In the genomic region with DNA sequence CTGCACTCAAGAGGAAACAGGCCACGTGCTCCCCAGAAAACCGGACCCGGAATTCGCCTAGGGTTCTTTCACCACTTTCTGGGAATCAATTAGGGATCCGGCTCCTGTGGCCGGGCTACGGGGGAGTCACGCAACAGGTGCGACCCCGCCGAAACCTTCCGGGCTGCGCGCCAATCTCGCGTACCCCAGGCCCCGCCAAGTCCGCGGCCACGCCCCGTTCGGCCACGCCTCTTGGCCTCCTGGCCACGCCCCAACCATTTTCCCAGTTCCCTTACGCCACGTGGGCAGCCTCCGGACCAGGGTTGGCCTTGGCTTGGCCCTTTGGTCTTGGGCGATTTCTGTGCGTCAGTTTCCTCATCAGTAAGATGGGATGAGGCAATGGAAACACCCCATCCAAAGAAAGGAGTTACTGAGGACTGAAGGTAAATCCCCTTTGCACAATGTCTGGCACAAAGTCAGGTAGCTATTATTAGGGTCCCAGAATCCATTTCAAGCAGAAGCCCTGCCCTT, we compare ENCODE assay signal across 8 mouse cellular contexts. TPM values are rescaled to one million over a fixed set of nuclear protein-coding genes. Genes with fewer than 3 reads are reported as not detected.
DNase-seq lines count a peak whose midpoint lies in the region; ATAC-seq lines count a peak whose summit lies in the region.

A gene (minus strand): TSS at position 182 of the 510 bp plus-strand sequence.

- under 1% methylated on average over 29 of the region's 29 CpGs for WGBS in intestine, embryonic 14.5 days
- whole genome bisulfite sequencing in midbrain, embryonic 10.5 days, result under 1% methylated on average over 29 of the region's 29 CpGs

- DNase-seq in right cerebral cortex, postnatal 10 days (ENCODE audit: low spot score in 2 of 2), result peak; percentile 64 to 68
- no peak for DNase-seq in right cerebral cortex, postnatal 36 days (ENCODE audit: low spot score in 2 of 2)
- peak; percentile 97 for DNase-seq in embryo, embryonic 10 days (ENCODE audit: low spot score)
- peak; percentile 75 to 81 for DNase-seq in gastrocnemius, postnatal 4 days (ENCODE audit: low spot score in 2 of 2)
- peak; percentile 91 for DNase-seq in intestine, embryonic 14.5 days (ENCODE audit: low spot score)
- DNase-seq in left cerebral cortex, postnatal 4 days, result peak; percentile 73
- peak; percentile 89 for DNase-seq in midbrain, embryonic 10.5 days (ENCODE audit: low spot score)
- DNase-seq in spleen, postnatal 36 days (ENCODE audit: low spot score in 2 of 2), result peak; percentile 58 to 69

- no peaks in the 10 kb centered on the region for H3K9me3 ChIP-seq in intestine, embryonic 14.5 days (ENCODE audit: control insufficient read depth, low read length)
- no peaks in the 10 kb centered on the region for H3K9me3 ChIP-seq in midbrain, embryonic 10.5 days (replicated peaks)

- peak within 1 kb of the TSS; percentile 98 for H3K4me2 ChIP-seq in intestine, embryonic 14.5 days (ENCODE audit: low read length)

- H3K9ac ChIP-seq in intestine, embryonic 14.5 days (ENCODE audit: low read length), result peak within 1 kb of the TSS; percentile 69

- no peaks in the 10 kb centered on the region for H3K36me3 ChIP-seq in intestine, embryonic 14.5 days (ENCODE audit: control insufficient read depth, insufficient read depth, low read length)
- H3K36me3 ChIP-seq in midbrain, embryonic 10.5 days, result no peaks in the 10 kb centered on the region

- peak; percentile 28 for ATAC-seq in intestine, embryonic 14.5 days (replicated peaks; ENCODE audit: low FRiP score, low TSS enrichment, low read depth)

- no peaks in the 10 kb centered on the region for H3K27me3 ChIP-seq in intestine, embryonic 14.5 days (replicated peaks; ENCODE audit: control insufficient read depth, insufficient read depth, low read length)
- peaks cover 22% of the 10 kb centered on the region for H3K27me3 ChIP-seq in midbrain, embryonic 10.5 days (ENCODE audit: low read depth, poor library complexity, severe bottlenecking)

- H3K4me3 ChIP-seq in intestine, embryonic 14.5 days (ENCODE audit: low read depth, low read length), result peak within 1 kb of the TSS; percentile 54
- peak within 1 kb of the TSS; percentile 91 for H3K4me3 ChIP-seq in midbrain, embryonic 10.5 days

- intact Hi-C loops in left cerebral cortex, postnatal 4 days (cut with DNase I), result no loop called here

- H3K27ac ChIP-seq in intestine, embryonic 14.5 days (ENCODE audit: low read depth), result peak within 1 kb of the TSS; percentile 95
- H3K27ac ChIP-seq in midbrain, embryonic 10.5 days (replicated peaks), result peak within 1 kb of the TSS; percentile 94

- peaks cover 46% of the 10 kb centered on the region for H3K4me1 ChIP-seq in intestine, embryonic 14.5 days (replicated peaks; ENCODE audit: control insufficient read depth, insufficient read depth, low read length)
- H3K4me1 ChIP-seq in midbrain, embryonic 10.5 days, result peaks cover 71% of the 10 kb centered on the region

RNA-seq across cellular contexts. Expression of the gene that starts here (rescaled TPM):
- total RNA-seq in gastrocnemius, postnatal 4 days (2021), result 10 to 100 TPM; 20.2 to 22.2 TPM
- polyA plus RNA-seq in intestine, embryonic 14.5 days (2014; fragmentation: Nextera tagmentation; extraction: Ambion mirVana), result 38.6 and 42.2 TPM in 2 replicates
- 10 to 100 TPM; 65.3 to 75.4 TPM for total RNA-seq in left cerebral cortex, postnatal 4 days (2021)
- polyA plus RNA-seq in midbrain, embryonic 10.5 days (2016; fragmentation: Nextera tagmentation; extraction: Ambion mirVana), result 60.0 and 63.8 TPM in 2 replicates

Comparison
In these comparisons a context has a peak if more than half of its experiments do, and no peak if none do; other contexts are left out.
1. DNase-seq: peak in right cerebral cortex, postnatal 10 days (2 of 2), embryo, embryonic 10 days (single experiment), gastrocnemius, postnatal 4 days (2 of 2), intestine, embryonic 14.5 days (single experiment), left cerebral cortex, postnatal 4 days (single experiment), midbrain, embryonic 10.5 days (single experiment) and spleen, postnatal 36 days (2 of 2); none in right cerebral cortex, postnatal 36 days (0 of 2).